Mouse (Mus musculus) CH12.LX (cell line): ENCODE data around the gene Snx5.

Experiments
- CTCF ChIP-seq, 2 experiments: IDR thresholded peaks in 1 of 2; conservative IDR thresholded peaks in 1 of 2; 2 replicates each; pipeline ENCODE4 v1.5.1; 2011 to 2012; ENCODE audit warnings: low read depth in 2 of 2, low read length in 2 of 2, improper control_type of control experiment in 1 of 2, inconsistent platforms in 1 of 2, mild to moderate bottlenecking in 1 of 2, moderate library complexity in 1 of 2
- RAD21 ChIP-seq: IDR thresholded peaks from 2 replicates; pipeline ENCODE4 v1.6.1; 2011; ENCODE audit warnings: low read depth, mild to moderate bottlenecking, low read length, improper control_type of control experiment, moderate library complexity
- SIN3A ChIP-seq: IDR thresholded peaks from 2 replicates; pipeline ENCODE4 v1.6.1; 2012; ENCODE audit warnings: low read length, improper control_type of control experiment, inconsistent platforms
- USF1 ChIP-seq: IDR thresholded peaks from 2 replicates; pipeline ENCODE4 v1.6.1; 2014; ENCODE audit warnings: low read depth, mild to moderate bottlenecking, inconsistent platforms, low read length, improper control_type of control experiment

GRCm38 (mm10) chr2:144280568-144280967, 9.9 kb upstream of the Snx5 start:
- TF ChIP-seq SIN3A (no peak), CTCF (conservative IDR thresholded peaks at IDR 0.05 in 1 of 2, IDR thresholded peaks at IDR 0.05 in 1 of 2; ENCODE audit: low read depth in 2 of 2, low read length in 2 of 2) (no peak), RAD21 (no peak), USF1 (no peak)
